Mouse (Mus musculus): ENCODE results near the gene Dkk3. TPM values are rescaled to one million over a fixed set of nuclear protein-coding genes. Genes with fewer than 3 reads are reported as not detected.

Gene Dkk3
- polyA plus RNA-seq, 1 experiment = 0.28 TPM

DNA sequence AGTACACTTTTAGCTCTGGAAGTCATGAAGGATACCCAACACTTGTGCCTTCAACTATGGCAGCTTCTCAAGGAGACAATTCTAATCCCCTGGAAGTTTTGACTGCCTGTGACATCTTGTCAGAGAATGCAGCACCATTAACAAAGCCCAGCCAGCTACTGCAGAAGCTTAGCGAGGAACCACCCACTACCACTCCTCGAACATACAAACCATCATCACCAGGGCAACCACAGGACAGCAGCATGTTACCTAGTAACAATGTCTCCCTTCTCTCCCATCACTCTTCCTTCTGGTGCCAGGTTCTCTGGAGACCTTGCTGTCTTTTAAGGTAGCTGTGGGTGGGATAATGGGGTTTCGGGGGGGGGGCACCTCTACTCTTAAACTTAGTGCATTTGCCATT is 40.5 kb upstream of the Dkk3 start:
- no peaks in the 10 kb centered on the region for H3K36me3 ChIP-seq (ENCODE audit: control insufficient read depth, insufficient read depth, low read length)
- no peaks in the 10 kb centered on the region for H3K27me3 ChIP-seq (ENCODE audit: control insufficient read depth, insufficient read depth, low read length)
- H3K4me3 ChIP-seq (ENCODE audit: control insufficient read depth, low read depth, low read length) = no peak overlapping the region
- no peak overlapping the region for H3K27ac ChIP-seq (ENCODE audit: control insufficient read depth, insufficient read depth, low read depth, low read length)
- H3K4me1 ChIP-seq (ENCODE audit: control insufficient read depth, insufficient read depth, low read length) = no peaks in the 10 kb centered on the region
- no peak for TF ChIP-seq CTCF (IDR thresholded peaks at IDR 0.05; ENCODE audit: control insufficient read depth, insufficient read depth, insufficient replicate concordance, low read depth, low read length)
- no peak for TF ChIP-seq POLR2A (IDR thresholded peaks at IDR 0.05; ENCODE audit: control insufficient read depth, low read depth, low read length)

DNA sequence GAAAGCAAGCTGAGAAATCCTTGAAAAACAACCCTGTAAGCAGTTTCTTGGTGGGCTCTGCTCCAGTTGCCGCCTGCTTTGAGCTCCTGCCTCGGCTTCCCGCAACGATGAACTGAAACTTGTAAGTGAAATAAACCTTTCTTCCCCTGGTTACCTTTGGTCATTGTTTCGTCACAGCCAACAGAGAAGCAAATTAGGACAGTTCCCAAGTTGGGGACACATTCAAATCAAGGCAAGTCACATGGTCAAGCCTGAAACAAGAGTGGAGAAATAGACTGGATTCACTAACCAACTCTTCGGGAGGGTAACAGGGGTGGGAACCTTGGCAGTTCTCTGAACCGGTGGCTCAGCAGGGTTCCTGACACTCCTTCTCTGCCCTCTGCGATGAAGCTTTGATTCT is 38.6 kb upstream of the Dkk3 start:
- Histone ChIP-seq H3K27me3 (ENCODE audit: control insufficient read depth, insufficient read depth, low read length) (no peaks in the 10 kb centered on the region), H3K27ac (ENCODE audit: control insufficient read depth, insufficient read depth, low read depth, low read length) (no peak overlapping the region)
- TF ChIP-seq CTCF (IDR thresholded peaks at IDR 0.05; ENCODE audit: control insufficient read depth, insufficient read depth, insufficient replicate concordance, low read depth, low read length) (no peak), POLR2A (IDR thresholded peaks at IDR 0.05; ENCODE audit: control insufficient read depth, low read depth, low read length) (no peak)

GRCm38 (mm10) chr7:112194286-112194685 is 35.4 kb upstream of the Dkk3 start:
- Histone ChIP-seq H3K27ac (ENCODE audit: control insufficient read depth, insufficient read depth, low read depth, low read length) (no peak overlapping the region), H3K4me1 (ENCODE audit: control insufficient read depth, insufficient read depth, low read length) (no peaks in the 10 kb centered on the region), H3K4me3 (ENCODE audit: control insufficient read depth, low read depth, low read length) (no peak overlapping the region), H3K36me3 (ENCODE audit: control insufficient read depth, insufficient read depth, low read length) (no peaks in the 10 kb centered on the region), H3K27me3 (ENCODE audit: control insufficient read depth, insufficient read depth, low read length) (no peaks in the 10 kb centered on the region)
- TF ChIP-seq POLR2A (IDR thresholded peaks at IDR 0.05; ENCODE audit: control insufficient read depth, low read depth, low read length) (no peak), CTCF (IDR thresholded peaks at IDR 0.05; ENCODE audit: control insufficient read depth, insufficient read depth, insufficient replicate concordance, low read depth, low read length) (no peak)

More for the DNA sequence above, 38.6 kb upstream of the Dkk3 start:
- Histone ChIP-seq H3K4me1 (ENCODE audit: control insufficient read depth, insufficient read depth, low read length) (no peaks in the 10 kb centered on the region), H3K36me3 (ENCODE audit: control insufficient read depth, insufficient read depth, low read length) (no peaks in the 10 kb centered on the region), H3K4me3 (ENCODE audit: control insufficient read depth, low read depth, low read length) (no peak overlapping the region)

GRCm38 (mm10) chr7:112192778-112193177 is 33.9 kb upstream of the Dkk3 start:
- Histone ChIP-seq H3K4me1 (ENCODE audit: control insufficient read depth, insufficient read depth, low read length) (no peaks in the 10 kb centered on the region), H3K4me3 (ENCODE audit: control insufficient read depth, low read depth, low read length) (no peak overlapping the region), H3K27me3 (ENCODE audit: control insufficient read depth, insufficient read depth, low read length) (no peaks in the 10 kb centered on the region), H3K27ac (ENCODE audit: control insufficient read depth, insufficient read depth, low read depth, low read length) (no peak overlapping the region), H3K36me3 (ENCODE audit: control insufficient read depth, insufficient read depth, low read length) (no peaks in the 10 kb centered on the region)
- TF ChIP-seq CTCF (IDR thresholded peaks at IDR 0.05; ENCODE audit: control insufficient read depth, insufficient read depth, insufficient replicate concordance, low read depth, low read length) (no peak), POLR2A (IDR thresholded peaks at IDR 0.05; ENCODE audit: control insufficient read depth, low read depth, low read length) (no peak)

DNA sequence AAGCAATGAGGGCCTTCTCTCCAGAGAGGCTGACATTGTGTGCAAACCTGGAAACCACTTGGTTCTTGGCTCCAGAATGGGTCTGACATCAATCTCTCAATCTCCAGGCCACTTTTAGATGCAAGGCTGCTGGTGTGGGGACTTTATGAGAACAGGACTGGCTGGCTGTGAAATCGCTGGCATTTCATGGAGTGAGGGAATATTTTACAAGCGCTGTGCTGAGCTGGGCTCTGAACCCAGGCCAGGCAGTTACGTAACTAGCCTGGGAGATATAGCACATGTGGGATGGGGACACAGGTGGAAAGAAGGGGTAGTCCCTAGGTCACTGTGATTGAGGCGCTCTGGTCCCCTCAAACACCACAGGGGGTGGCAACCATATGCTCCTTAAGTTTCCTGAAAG is 33.4 kb upstream of the Dkk3 start:
- H3K4me3 ChIP-seq (ENCODE audit: control insufficient read depth, low read depth, low read length) = no peak overlapping the region
- H3K27ac ChIP-seq (ENCODE audit: control insufficient read depth, insufficient read depth, low read depth, low read length) = no peak overlapping the region
- no peaks in the 10 kb centered on the region for H3K4me1 ChIP-seq (ENCODE audit: control insufficient read depth, insufficient read depth, low read length)
- H3K36me3 ChIP-seq (ENCODE audit: control insufficient read depth, insufficient read depth, low read length) = no peaks in the 10 kb centered on the region
- no peaks in the 10 kb centered on the region for H3K27me3 ChIP-seq (ENCODE audit: control insufficient read depth, insufficient read depth, low read length)
- TF ChIP-seq POLR2A (IDR thresholded peaks at IDR 0.05; ENCODE audit: control insufficient read depth, low read depth, low read length) = no peak
- TF ChIP-seq CTCF (IDR thresholded peaks at IDR 0.05; ENCODE audit: control insufficient read depth, insufficient read depth, insufficient replicate concordance, low read depth, low read length) = no peak

DNA sequence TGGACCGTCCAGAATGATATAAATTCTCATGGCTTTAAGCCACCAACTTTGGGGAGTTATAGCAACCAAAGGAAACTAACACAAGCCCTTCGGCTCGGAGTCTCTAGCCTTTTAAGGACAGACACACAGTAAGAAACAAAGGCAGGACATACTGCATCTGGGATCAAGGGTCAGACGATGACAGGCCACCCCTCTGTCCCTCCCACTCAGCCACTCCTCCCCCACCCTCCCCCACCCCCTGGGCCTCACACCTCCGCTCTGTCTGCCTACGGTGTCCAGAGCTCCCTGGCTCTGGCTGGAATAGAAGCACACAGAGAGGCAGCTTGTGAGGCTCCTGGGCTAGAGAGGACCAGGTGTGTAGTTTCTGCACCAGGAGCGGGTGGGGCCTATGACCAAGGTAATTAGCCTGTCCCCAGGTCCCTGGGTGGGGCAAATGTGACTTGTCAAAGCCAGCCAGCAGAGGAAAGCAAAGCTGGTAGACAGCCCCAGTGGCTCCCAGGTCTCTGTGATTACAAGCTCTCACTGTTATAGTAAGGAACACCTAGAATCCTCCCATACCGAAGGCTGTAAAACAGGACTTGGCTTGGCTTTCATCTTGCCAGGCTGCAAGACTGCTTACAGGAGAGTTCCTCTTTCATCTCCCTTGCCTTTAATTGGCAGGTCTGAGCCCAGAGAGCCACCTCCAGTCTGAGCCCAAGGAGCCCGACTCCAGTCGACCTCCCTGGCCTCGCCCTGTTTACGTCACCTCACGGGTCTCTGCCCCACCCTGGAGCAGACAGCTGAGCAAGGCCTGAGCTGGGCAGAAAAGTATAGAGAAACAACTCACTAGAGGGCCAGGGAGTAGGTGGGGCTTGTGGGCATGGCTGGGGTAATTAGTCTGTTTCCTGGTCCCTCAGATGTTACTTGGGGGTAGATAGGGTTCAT is 28.9 kb upstream of the Dkk3 start:
- H3K27me3 ChIP-seq (ENCODE audit: control insufficient read depth, insufficient read depth, low read length) = no peaks in the 10 kb centered on the region
- H3K36me3 ChIP-seq (ENCODE audit: control insufficient read depth, insufficient read depth, low read length) = no peaks in the 10 kb centered on the region
- TF ChIP-seq CTCF (IDR thresholded peaks at IDR 0.05; ENCODE audit: control insufficient read depth, insufficient read depth, insufficient replicate concordance, low read depth, low read length) = no peak
- TF ChIP-seq POLR2A (IDR thresholded peaks at IDR 0.05; ENCODE audit: control insufficient read depth, low read depth, low read length) = no peak
- no peaks in the 10 kb centered on the region for H3K4me1 ChIP-seq (ENCODE audit: control insufficient read depth, insufficient read depth, low read length)
- H3K27ac ChIP-seq (ENCODE audit: control insufficient read depth, insufficient read depth, low read depth, low read length) = no peak overlapping the region
- no peak overlapping the region for H3K4me3 ChIP-seq (ENCODE audit: control insufficient read depth, low read depth, low read length)

DNA sequence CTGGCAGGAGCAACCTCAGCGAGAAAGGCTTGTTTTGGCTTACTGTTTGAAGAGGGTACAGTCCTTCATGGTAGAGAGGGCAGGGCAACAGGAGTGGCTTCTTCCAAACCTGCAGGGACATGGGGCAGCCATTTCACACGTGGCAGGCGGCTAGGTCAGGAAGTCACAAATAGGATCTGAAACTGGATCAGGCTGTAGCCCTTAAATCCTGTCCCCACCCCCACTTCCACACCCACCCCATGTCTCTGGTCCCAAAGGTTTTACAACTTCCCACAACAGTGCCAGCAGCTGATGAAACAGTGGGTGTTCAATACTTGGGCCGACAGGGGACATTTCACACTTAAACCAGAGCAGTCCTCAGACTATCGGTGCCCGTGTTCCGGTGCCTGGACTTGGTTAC is 28.0 kb upstream of the Dkk3 start:
- TF ChIP-seq CTCF (IDR thresholded peaks at IDR 0.05; ENCODE audit: control insufficient read depth, insufficient read depth, insufficient replicate concordance, low read depth, low read length) (no peak), POLR2A (IDR thresholded peaks at IDR 0.05; ENCODE audit: control insufficient read depth, low read depth, low read length) (no peak)
- H3K27me3 ChIP-seq (ENCODE audit: control insufficient read depth, insufficient read depth, low read length) = no peaks in the 10 kb centered on the region
- H3K4me1 ChIP-seq (ENCODE audit: control insufficient read depth, insufficient read depth, low read length) = no peaks in the 10 kb centered on the region
- no peak overlapping the region for H3K4me3 ChIP-seq (ENCODE audit: control insufficient read depth, low read depth, low read length)
- no peaks in the 10 kb centered on the region for H3K36me3 ChIP-seq (ENCODE audit: control insufficient read depth, insufficient read depth, low read length)
- H3K27ac ChIP-seq (ENCODE audit: control insufficient read depth, insufficient read depth, low read depth, low read length) = no peak overlapping the region

Data from testis, adult 2 months (tissue).